Mouse (Mus musculus): ENCODE data around the gene Cryzl2. TPM values are rescaled to one million over a fixed set of nuclear protein-coding genes. Genes with fewer than 3 reads are reported as not detected.

Gene Cryzl2
- polyA plus RNA-seq, 1 experiment from 2014 or later: 9.5 TPM

- DNase-seq: no peak
- Histone ChIP-seq H3K27me3 (ENCODE audit: insufficient read depth, low read length) (no peaks in the 10 kb centered on the region), H3K4me3 (ENCODE audit: low read depth, low read length) (peak overlapping the region; percentile 7; the same call in 1 of the 2 replicates), H3K4me2 (ENCODE audit: low read depth, low read length) (peak overlapping the region; percentile 63), H3K4me1 (ENCODE audit: insufficient read depth) (peaks cover 11% of the 10 kb centered on the region; the same call in 1 of the 2 replicates), H3K36me3 (replicated peaks; ENCODE audit: insufficient read depth, low read length) (no peaks in the 10 kb centered on the region), H3K27ac (ENCODE audit: low read depth) (no peak overlapping the region; the same call in 1 of the 2 replicates), H3K9me3 (ENCODE audit: low read length) (no peaks in the 10 kb centered on the region), H3K9ac (replicated peaks) (no peak overlapping the region)
- TF ChIP-seq EP300 (IDR thresholded peaks at IDR 0.05; ENCODE audit: low read depth) (peak; percentile 56; the same call in 1 of the 2 replicates), CTCF (IDR thresholded peaks at IDR 0.05; ENCODE audit: low read depth) (no peak)
- WGBS (ENCODE audit: insufficient replicate concordance): 14% methylated on average over 21 of the region's 21 CpGs
- ATAC-seq: peak; percentile 33; the same call in 1 of the 2 replicates
Observed at GRCm38 (mm10) chr1:157449981-157450636, 8.3 kb upstream of the Cryzl2 start.

GRCm38 (mm10) chr1:157452284-157452683 is 6.1 kb upstream of the Cryzl2 start:
- no peak overlapping the region for H3K4me2 ChIP-seq (ENCODE audit: low read depth, low read length)
- no peak for ATAC-seq
- no peak overlapping the region for H3K27ac ChIP-seq (ENCODE audit: low read depth)
- no peak overlapping the region for H3K4me3 ChIP-seq (ENCODE audit: low read depth, low read length)
- DNase-seq: no peak
- H3K9me3 ChIP-seq (ENCODE audit: low read length): no peaks in the 10 kb centered on the region
- H3K9ac ChIP-seq (replicated peaks): no peak overlapping the region
- H3K27me3 ChIP-seq (ENCODE audit: insufficient read depth, low read length): no peaks in the 10 kb centered on the region
- no peaks in the 10 kb centered on the region for H3K36me3 ChIP-seq (replicated peaks; ENCODE audit: insufficient read depth, low read length)
- WGBS (ENCODE audit: insufficient replicate concordance): 77% methylated on average over 3 of the region's 3 CpGs
- TF ChIP-seq CTCF (IDR thresholded peaks at IDR 0.05; ENCODE audit: low read depth) (no peak), EP300 (IDR thresholded peaks at IDR 0.05; ENCODE audit: low read depth) (no peak)
- H3K4me1 ChIP-seq (ENCODE audit: insufficient read depth): peaks cover 11% of the 10 kb centered on the region; the same call in 1 of the 2 replicates

- Histone ChIP-seq H3K27ac (ENCODE audit: low read depth) (no peak overlapping the region), H3K36me3 (replicated peaks; ENCODE audit: insufficient read depth, low read length) (no peaks in the 10 kb centered on the region), H3K4me1 (ENCODE audit: insufficient read depth) (peaks cover 11% of the 10 kb centered on the region; the same call in 1 of the 2 replicates), H3K27me3 (ENCODE audit: insufficient read depth, low read length) (no peaks in the 10 kb centered on the region), H3K9me3 (ENCODE audit: low read length) (no peaks in the 10 kb centered on the region), H3K4me3 (ENCODE audit: low read depth, low read length) (no peak overlapping the region), H3K9ac (replicated peaks) (no peak overlapping the region), H3K4me2 (ENCODE audit: low read depth, low read length) (no peak overlapping the region)
- TF ChIP-seq EP300 (IDR thresholded peaks at IDR 0.05; ENCODE audit: low read depth) (no peak), CTCF (IDR thresholded peaks at IDR 0.05; ENCODE audit: low read depth) (no peak)
- ATAC-seq (no peak), DNase-seq (no peak)
- WGBS (ENCODE audit: insufficient replicate concordance): 77% methylated on average over 5 of the region's 5 CpGs
Observed at GRCm38 (mm10) chr1:157452759-157453549, 5.4 kb upstream of the Cryzl2 start.

GRCm38 (mm10) chr1:157454876-157455275 is 3.5 kb upstream of the Cryzl2 start:
- TF ChIP-seq CTCF (IDR thresholded peaks at IDR 0.05; ENCODE audit: low read depth) (no peak), EP300 (IDR thresholded peaks at IDR 0.05; ENCODE audit: low read depth) (no peak)
- ATAC-seq: no peak
- H3K9me3 ChIP-seq (ENCODE audit: low read length): no peaks in the 10 kb centered on the region

GRCm38 (mm10) chr1:157457789-157458188 is 588 bp upstream of the Cryzl2 start:
- no peaks in the 10 kb centered on the region for H3K27me3 ChIP-seq (ENCODE audit: insufficient read depth, low read length)
- no peak for TF ChIP-seq EP300 (IDR thresholded peaks at IDR 0.05; ENCODE audit: low read depth)
- WGBS (ENCODE audit: insufficient replicate concordance): 86% methylated on average over 3 of the region's 3 CpGs
- no peak for DNase-seq
- H3K4me3 ChIP-seq (ENCODE audit: low read depth, low read length): no peak overlapping the region
- peak overlapping the region; percentile 88; the same call in 1 of the 2 replicates for H3K4me2 ChIP-seq (ENCODE audit: low read depth, low read length)
- H3K27ac ChIP-seq (ENCODE audit: low read depth): no peak overlapping the region
- no peak for ATAC-seq
- no peak overlapping the region for H3K9ac ChIP-seq (replicated peaks)
- H3K36me3 ChIP-seq (replicated peaks; ENCODE audit: insufficient read depth, low read length): no peaks in the 10 kb centered on the region
- H3K9me3 ChIP-seq (ENCODE audit: low read length): no peaks in the 10 kb centered on the region
- peaks cover 6% of the 10 kb centered on the region for H3K4me1 ChIP-seq (ENCODE audit: insufficient read depth)

More at GRCm38 (mm10) chr1:157454876-157455275, 3.5 kb upstream of the Cryzl2 start:
- no peaks in the 10 kb centered on the region for H3K36me3 ChIP-seq (replicated peaks; ENCODE audit: insufficient read depth, low read length)
- H3K4me1 ChIP-seq (ENCODE audit: insufficient read depth): peaks cover 11% of the 10 kb centered on the region
- 67% methylated on average over 6 of the region's 6 CpGs for WGBS (ENCODE audit: insufficient replicate concordance)
- no peak overlapping the region for H3K9ac ChIP-seq (replicated peaks)
- H3K4me2 ChIP-seq (ENCODE audit: low read depth, low read length): no peak overlapping the region
- no peak for DNase-seq
- H3K27ac ChIP-seq (ENCODE audit: low read depth): no peak overlapping the region
- H3K4me3 ChIP-seq (ENCODE audit: low read depth, low read length): no peak overlapping the region
- no peaks in the 10 kb centered on the region for H3K27me3 ChIP-seq (ENCODE audit: insufficient read depth, low read length)

GRCm38 (mm10) chr1:157459904-157460303 is 1.5 kb downstream of the Cryzl2 start:
- Histone ChIP-seq H3K9ac (replicated peaks) (no peak overlapping the region), H3K27ac (ENCODE audit: low read depth) (no peak overlapping the region), H3K36me3 (replicated peaks; ENCODE audit: insufficient read depth, low read length) (no peaks in the 10 kb centered on the region), H3K4me2 (ENCODE audit: low read depth, low read length) (no peak overlapping the region), H3K27me3 (ENCODE audit: insufficient read depth, low read length) (no peaks in the 10 kb centered on the region), H3K4me3 (ENCODE audit: low read depth, low read length) (no peak overlapping the region), H3K9me3 (ENCODE audit: low read length) (no peaks in the 10 kb centered on the region), H3K4me1 (ENCODE audit: insufficient read depth) (peaks cover 6% of the 10 kb centered on the region)
- DNase-seq (no peak), ATAC-seq (no peak)
- TF ChIP-seq CTCF (IDR thresholded peaks at IDR 0.05; ENCODE audit: low read depth): no peak
- TF ChIP-seq EP300 (IDR thresholded peaks at IDR 0.05; ENCODE audit: low read depth): no peak
- 78% methylated on average over 5 of the region's 5 CpGs for WGBS (ENCODE audit: insufficient replicate concordance)

Data from liver, postnatal 0 days (tissue).